Mouse (Mus musculus) mature B cell (primary cell): ENCODE measurements around the gene Zfp715.
"Not testable (repeated sequence)": the region's sequence is repeated elsewhere in the genome, so short reads cannot be mapped to it uniquely, and the experiment has no call there.

Source experiments
- in situ Hi-C: fragments of 300-500 bp; cut with MboI; formaldehyde crosslinking; loops from 2 replicates; pipeline ENCODE4 v1.14.3; 2019

The Zfp715 gene

GRCm38 (mm10) chr7:43305235-43305634 lies 7.9 kb downstream of the Zfp715 start:
- in situ Hi-C loops, result no loop called here

DNA sequence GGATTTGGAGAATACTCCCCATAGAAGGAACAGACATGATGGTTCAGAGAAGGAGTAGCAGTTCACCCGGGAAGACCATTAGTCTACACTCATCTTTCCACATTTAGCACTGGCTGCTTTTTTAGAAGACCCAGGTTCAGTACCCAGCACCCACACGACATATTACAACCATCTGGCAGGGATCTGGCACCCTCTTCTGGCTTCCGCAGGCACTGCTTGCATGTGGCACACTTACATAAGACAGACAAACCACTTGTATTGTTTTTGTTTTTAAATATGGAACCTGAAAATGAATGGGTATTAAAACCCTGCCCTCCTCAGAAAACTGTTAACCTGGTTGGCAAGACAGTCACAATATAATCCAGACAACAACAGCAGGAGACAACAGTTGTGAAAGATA lies 21.6 kb downstream of the Zfp715 start:
- in situ Hi-C loops, result no loop called here

- in situ Hi-C loops, result no loop called here
Measured at GRCm38 (mm10) chr7:43282859-43283595, 30.1 kb downstream of the Zfp715 start.

DNA sequence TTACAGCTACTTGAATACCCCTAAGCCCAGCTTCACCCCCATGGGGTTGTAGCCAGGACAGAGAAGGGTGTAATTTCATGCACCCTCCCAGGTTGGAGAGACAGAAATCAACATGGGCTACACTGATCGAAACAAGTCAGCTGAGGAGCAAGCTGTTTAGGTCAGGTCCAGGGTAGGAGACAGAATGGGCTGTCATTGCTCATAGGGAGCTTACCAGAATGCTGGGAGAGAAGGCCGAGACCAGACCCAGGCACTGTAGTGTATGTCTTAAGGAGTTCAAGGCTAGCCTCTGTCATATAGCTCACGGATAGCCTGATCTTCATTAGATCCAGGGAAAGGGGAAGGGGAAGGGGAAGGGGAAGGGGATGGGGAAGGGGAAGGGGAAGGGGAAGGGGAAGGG lies 30.6 kb downstream of the Zfp715 start:
- in situ Hi-C loops, result no loop called here

DNA sequence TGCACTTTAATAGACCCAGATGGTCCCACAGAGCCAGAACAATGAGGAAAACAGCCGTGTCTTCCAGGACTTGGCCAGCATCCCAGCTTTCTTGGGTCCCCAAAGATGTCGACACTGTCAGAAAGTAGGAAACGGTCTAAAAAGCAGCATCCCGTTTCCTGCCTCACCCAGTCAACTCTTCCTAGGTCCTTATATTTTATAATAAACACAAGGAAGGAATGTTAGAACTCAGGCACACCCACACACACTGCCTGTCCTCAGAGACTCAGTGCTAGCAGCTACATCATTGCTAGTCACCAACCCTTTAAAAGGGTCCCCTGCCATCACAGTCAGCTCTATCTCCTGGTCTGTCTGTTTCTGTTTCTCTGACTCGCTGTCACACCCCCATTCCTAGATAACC lies 35.7 kb downstream of the Zfp715 start:
- in situ Hi-C loops, result no loop called here

DNA sequence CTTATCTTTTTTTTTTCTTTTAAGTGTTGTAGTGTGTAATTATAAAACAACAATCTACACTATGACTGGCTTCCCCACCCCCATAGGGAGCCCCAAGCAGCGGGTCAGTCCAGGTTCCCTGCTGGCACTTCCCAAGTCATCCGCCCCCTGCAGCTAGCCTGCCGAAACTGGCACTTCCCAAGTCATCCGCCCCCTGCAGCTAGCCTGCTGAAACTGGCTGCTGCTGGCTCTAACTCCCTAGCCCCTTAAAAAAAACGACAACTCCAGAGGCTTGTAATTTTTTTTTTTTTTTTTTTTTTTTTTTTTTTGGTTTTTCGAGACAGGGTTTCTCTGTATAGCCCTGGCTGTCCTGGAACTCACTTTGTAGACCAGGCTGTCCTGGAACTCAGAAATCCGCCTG lies 36.9 kb downstream of the Zfp715 start:
- in situ Hi-C loops, result not testable (repeated sequence)

GRCm38 (mm10) chr7:43273476-43273875 lies 39.6 kb downstream of the Zfp715 start:
- in situ Hi-C loops, result no loop called here

DNA sequence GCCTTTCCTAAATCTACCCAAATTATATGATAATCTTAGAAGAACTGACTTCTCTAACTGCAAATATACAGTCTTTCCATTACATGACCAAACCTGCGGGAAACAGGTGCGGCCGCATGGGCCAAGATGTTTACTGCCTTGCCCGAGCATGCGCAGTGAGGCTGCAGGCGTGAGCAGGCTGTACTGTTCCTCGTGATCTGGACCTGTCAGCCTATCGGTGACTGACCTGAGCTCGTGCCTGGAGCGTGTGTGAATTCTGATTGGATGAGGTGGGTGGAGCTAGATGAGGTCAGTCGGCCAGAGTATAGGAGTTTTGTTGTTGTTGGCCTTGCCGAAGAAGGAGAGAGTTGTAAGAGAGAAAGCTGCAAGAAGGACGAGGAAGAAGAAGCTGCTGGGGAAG lies 45.7 kb downstream of the Zfp715 start:
- in situ Hi-C loops, result not testable (repeated sequence)

GRCm38 (mm10) chr7:43253540-43253939 lies 59.6 kb downstream of the Zfp715 start:
- in situ Hi-C loops, result no loop called here

DNA sequence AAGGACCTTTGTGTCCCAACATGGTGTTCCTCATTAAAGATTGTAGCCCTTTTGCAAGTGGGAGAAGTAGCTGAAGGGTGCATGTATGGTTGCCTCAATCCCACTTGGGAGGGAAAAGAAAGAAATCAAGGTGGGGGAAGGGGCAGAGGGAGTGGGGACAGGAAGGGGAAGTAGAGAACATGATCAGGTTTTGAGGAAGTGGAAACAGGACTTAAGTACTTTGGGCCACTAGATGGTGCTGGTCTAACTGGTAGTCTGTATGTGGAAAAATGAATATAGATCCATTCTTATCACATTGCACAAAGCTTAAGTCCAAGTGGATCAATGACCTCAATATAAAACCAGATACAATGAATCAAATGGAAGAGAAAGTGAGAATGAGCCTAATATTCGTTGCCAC lies 62.4 kb downstream of the Zfp715 start:
- in situ Hi-C loops, result not testable (repeated sequence)
